Mouse (Mus musculus): ENCODE data around the gene Itpr2. TPM values are rescaled to one million over a fixed set of nuclear protein-coding genes. Genes with fewer than 3 reads are reported as not detected.

Itpr2 gene
- polyA plus RNA-seq, 1 experiment from 2014 or later: 4.1 TPM

GRCm38 (mm10) chr6:146341413-146341812, 160.6 kb downstream of the Itpr2 start:
- Histone ChIP-seq H3K9ac (no peak overlapping the region), H3K4me2 (no peak overlapping the region), H3K9me3 (replicated peaks) (no peaks in the 10 kb centered on the region), H3K27ac (no peak overlapping the region), H3K4me1 (no peaks in the 10 kb centered on the region), H3K36me3 (no peaks in the 10 kb centered on the region), H3K27me3 (replicated peaks) (no peaks in the 10 kb centered on the region), H3K4me3 (no peak overlapping the region)
- no peak for ATAC-seq
- 67% methylated on average over 3 of the region's 3 CpGs for WGBS (ENCODE audit: insufficient replicate concordance)

DNA sequence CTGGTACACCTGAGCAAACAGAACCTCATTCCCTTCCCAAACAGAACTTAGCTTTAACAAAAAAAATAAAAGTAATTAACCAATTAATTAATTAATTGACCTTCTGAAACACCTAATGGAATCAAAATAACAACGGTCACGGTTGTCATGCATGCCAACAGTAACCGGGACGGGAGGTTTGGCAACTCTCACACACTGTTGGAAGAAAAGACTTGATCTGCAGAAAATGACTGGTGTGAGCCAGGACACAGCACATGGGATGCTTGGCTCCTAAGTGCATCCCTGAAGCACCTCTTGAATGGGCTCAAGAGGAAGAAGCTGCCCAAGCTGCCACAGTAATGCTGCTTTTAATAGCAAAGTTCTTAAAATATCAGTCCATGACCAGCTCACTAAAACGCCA, 161.1 kb downstream of the Itpr2 start:
- no peak overlapping the region for H3K9ac ChIP-seq
- no peaks in the 10 kb centered on the region for H3K36me3 ChIP-seq
- H3K4me3 ChIP-seq: no peak overlapping the region
- H3K4me2 ChIP-seq: no peak overlapping the region
- no peaks in the 10 kb centered on the region for H3K4me1 ChIP-seq
- no peaks in the 10 kb centered on the region for H3K9me3 ChIP-seq (replicated peaks)
- ATAC-seq: no peak
- H3K27me3 ChIP-seq (replicated peaks): no peaks in the 10 kb centered on the region
- WGBS (ENCODE audit: insufficient replicate concordance): 86% methylated on average over 5 of the region's 5 CpGs
- no peak overlapping the region for H3K27ac ChIP-seq

DNA sequence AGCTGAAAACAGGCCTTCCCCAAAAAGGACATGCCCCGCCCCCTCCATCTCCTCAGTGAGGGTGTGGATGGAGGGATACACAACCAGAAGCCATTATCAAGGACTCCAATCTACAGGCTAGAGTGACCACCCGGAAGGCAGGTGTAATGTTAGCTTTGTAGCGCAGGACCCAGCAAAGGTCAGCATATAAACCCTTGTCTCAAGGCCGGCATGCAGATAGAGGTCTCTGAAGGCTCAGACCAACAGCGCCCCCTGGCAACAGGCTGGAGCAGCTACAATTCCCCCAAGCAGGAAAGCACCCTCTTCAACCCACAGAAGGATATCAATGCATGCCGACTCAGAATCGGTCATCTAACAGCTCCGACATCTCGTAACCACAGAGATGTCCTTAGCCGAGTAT, 162.2 kb downstream of the Itpr2 start:
- no peaks in the 10 kb centered on the region for H3K36me3 ChIP-seq
- H3K27ac ChIP-seq: no peak overlapping the region
- H3K9ac ChIP-seq: no peak overlapping the region
- H3K9me3 ChIP-seq (replicated peaks): no peaks in the 10 kb centered on the region
- H3K4me1 ChIP-seq: no peaks in the 10 kb centered on the region
- H3K27me3 ChIP-seq (replicated peaks): no peaks in the 10 kb centered on the region
- ATAC-seq: no peak
- no peak overlapping the region for H3K4me3 ChIP-seq
- H3K4me2 ChIP-seq: no peak overlapping the region
- WGBS (ENCODE audit: insufficient replicate concordance): 38% methylated on average over 10 of the region's 10 CpGs

DNA sequence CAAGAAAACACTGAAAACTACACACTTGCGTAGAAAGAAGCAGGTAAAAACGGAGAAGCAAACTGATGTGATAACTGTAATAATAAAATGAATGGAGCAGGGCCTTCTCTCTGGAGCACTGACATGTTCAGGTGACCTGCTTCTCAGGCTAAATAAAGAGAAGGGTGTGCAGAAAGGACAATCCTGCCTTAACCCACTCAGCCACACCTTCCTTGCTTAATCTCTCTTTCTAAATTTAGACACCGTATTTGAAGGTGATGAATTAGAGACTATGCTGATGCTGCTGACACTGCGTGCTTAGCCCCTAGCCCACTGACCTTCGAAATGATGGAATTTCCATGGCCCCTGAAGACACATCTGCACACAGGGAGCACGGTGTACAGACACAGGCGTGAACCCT, 164.8 kb downstream of the Itpr2 start:
- Histone ChIP-seq H3K9ac (no peak overlapping the region), H3K4me1 (no peaks in the 10 kb centered on the region), H3K36me3 (no peaks in the 10 kb centered on the region), H3K4me3 (no peak overlapping the region), H3K9me3 (replicated peaks) (no peaks in the 10 kb centered on the region), H3K27me3 (replicated peaks) (no peaks in the 10 kb centered on the region), H3K27ac (no peak overlapping the region), H3K4me2 (no peak overlapping the region)
- 73% methylated on average over 7 of the region's 7 CpGs for WGBS (ENCODE audit: insufficient replicate concordance)
- ATAC-seq: no peak

DNA sequence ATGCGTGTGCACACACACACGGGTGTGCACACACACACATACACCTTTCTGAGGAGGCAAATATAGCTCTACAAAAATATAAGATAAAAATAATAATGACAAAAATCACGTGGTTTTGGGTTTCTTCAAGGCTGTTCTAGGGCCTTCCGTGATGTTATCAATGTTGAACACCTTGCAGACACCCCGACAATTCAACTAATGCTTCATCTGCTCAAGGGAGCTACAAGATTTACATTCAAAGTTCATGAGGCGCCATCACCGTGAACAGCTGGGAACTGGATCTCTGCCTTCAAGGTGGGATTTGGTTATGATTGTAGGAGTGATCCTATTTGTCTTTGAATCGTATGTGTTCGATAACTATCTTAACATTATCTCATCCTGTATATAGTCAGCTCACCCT, 166.8 kb downstream of the Itpr2 start:
- H3K4me2 ChIP-seq: no peak overlapping the region
- H3K4me3 ChIP-seq: no peak overlapping the region
- no peak overlapping the region for H3K27ac ChIP-seq
- H3K27me3 ChIP-seq (replicated peaks): no peaks in the 10 kb centered on the region
- H3K9me3 ChIP-seq (replicated peaks): no peaks in the 10 kb centered on the region
- ATAC-seq: no peak
- H3K36me3 ChIP-seq: no peaks in the 10 kb centered on the region
- no peaks in the 10 kb centered on the region for H3K4me1 ChIP-seq
- 67% methylated on average over 9 of the region's 9 CpGs for WGBS (ENCODE audit: insufficient replicate concordance)
- no peak overlapping the region for H3K9ac ChIP-seq

GRCm38 (mm10) chr6:146333506-146333905, 168.5 kb downstream of the Itpr2 start:
- H3K9me3 ChIP-seq (replicated peaks): no peaks in the 10 kb centered on the region
- H3K9ac ChIP-seq: no peak overlapping the region
- H3K4me2 ChIP-seq: no peak overlapping the region
- no peaks in the 10 kb centered on the region for H3K4me1 ChIP-seq
- WGBS (ENCODE audit: insufficient replicate concordance): 61% methylated on average over 3 of the region's 3 CpGs
- no peak for ATAC-seq
- H3K27ac ChIP-seq: no peak overlapping the region
- H3K27me3 ChIP-seq (replicated peaks): no peaks in the 10 kb centered on the region
- H3K4me3 ChIP-seq: no peak overlapping the region
- H3K36me3 ChIP-seq: no peaks in the 10 kb centered on the region

DNA sequence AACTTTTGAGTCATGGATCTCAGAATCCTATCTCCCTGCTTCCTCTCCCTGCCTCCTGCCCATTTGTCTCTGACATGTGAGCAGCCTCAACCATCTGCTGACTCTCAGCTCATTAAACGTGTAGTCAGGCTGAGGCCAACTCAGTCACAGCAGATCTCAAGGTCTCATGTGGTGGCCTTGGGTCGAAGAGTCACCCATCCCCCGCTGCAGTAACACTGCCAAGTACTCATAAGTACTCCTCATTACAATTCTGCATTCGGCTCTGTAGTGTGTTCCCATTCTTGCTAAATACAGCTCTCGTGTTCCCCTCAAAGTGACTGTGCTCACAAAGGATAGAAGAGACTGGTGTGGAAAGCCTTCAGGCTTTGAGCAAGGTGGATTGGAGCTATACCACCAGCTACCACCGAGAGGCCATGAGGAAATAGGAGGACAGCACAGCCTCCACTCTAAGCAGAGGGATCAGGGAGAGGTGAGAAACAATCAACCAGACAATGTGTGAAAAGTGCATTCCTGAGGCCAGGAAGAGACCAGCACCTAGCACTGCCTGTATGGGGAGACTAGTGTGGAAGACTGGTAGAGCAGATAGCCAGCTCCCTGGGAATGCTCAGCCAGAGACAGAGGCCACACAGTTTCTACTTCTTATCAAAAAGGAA, 170.9 kb downstream of the Itpr2 start:
- Histone ChIP-seq H3K9ac (no peak overlapping the region), H3K27me3 (replicated peaks) (no peaks in the 10 kb centered on the region), H3K4me2 (no peak overlapping the region), H3K36me3 (no peaks in the 10 kb centered on the region), H3K27ac (no peak overlapping the region), H3K9me3 (replicated peaks) (no peaks in the 10 kb centered on the region), H3K4me3 (no peak overlapping the region), H3K4me1 (no peaks in the 10 kb centered on the region)
- no peak for ATAC-seq
- 50% methylated on average over 6 of the region's 6 CpGs for WGBS (ENCODE audit: insufficient replicate concordance)

GRCm38 (mm10) chr6:146329079-146329478, 172.9 kb downstream of the Itpr2 start:
- H3K9me3 ChIP-seq (replicated peaks): no peaks in the 10 kb centered on the region
- ATAC-seq: no peak
- no peak overlapping the region for H3K27ac ChIP-seq
- H3K36me3 ChIP-seq: no peaks in the 10 kb centered on the region
- no peak overlapping the region for H3K4me2 ChIP-seq
- H3K4me1 ChIP-seq: no peaks in the 10 kb centered on the region
- no peak overlapping the region for H3K4me3 ChIP-seq
- 52% methylated on average over 3 of the region's 3 CpGs for WGBS (ENCODE audit: insufficient replicate concordance)
- no peaks in the 10 kb centered on the region for H3K27me3 ChIP-seq (replicated peaks)
- H3K9ac ChIP-seq: no peak overlapping the region

GRCm38 (mm10) chr6:146326631-146327030, 175.4 kb downstream of the Itpr2 start:
- WGBS (ENCODE audit: insufficient replicate concordance): 72% methylated on average over 8 of the region's 8 CpGs
- Histone ChIP-seq H3K4me1 (no peaks in the 10 kb centered on the region), H3K9ac (no peak overlapping the region), H3K27ac (no peak overlapping the region), H3K9me3 (replicated peaks) (no peaks in the 10 kb centered on the region), H3K36me3 (no peaks in the 10 kb centered on the region), H3K4me3 (no peak overlapping the region), H3K27me3 (replicated peaks) (no peaks in the 10 kb centered on the region), H3K4me2 (no peak overlapping the region)
- ATAC-seq: no peak

- no peak overlapping the region for H3K4me2 ChIP-seq
- no peaks in the 10 kb centered on the region for H3K9me3 ChIP-seq (replicated peaks)
- H3K36me3 ChIP-seq: no peaks in the 10 kb centered on the region
- no peak for ATAC-seq
- H3K27ac ChIP-seq: no peak overlapping the region
- no peaks in the 10 kb centered on the region for H3K4me1 ChIP-seq
- no peak overlapping the region for H3K9ac ChIP-seq
- WGBS (ENCODE audit: insufficient replicate concordance): 71% methylated on average over 19 of the region's 19 CpGs
- H3K27me3 ChIP-seq (replicated peaks): no peaks in the 10 kb centered on the region
- H3K4me3 ChIP-seq: no peak overlapping the region
These were observed 177.3 kb downstream of the Itpr2 start for GRCm38 (mm10) chr6:146324541-146325204.

DNA sequence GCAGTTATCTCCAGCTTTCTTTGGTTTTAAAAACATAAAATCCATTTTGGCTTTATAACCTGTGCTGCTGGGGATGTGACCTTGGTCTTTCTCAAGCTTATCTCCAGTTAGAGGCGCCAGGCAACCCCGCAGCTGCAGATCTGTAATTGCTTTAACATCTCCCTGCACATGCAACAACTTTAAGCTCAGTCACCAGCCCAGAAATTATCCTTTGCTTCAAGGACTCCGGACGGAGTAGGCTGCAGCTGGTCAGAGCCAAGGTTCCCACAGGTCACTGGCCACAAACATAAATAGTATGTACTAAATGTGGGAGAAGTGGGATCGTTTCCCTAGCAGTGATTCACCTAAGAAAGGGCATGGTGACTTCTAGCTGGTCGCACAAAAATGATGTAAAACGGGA, 179.5 kb downstream of the Itpr2 start:
- Histone ChIP-seq H3K4me1 (no peaks in the 10 kb centered on the region), H3K9me3 (replicated peaks) (no peaks in the 10 kb centered on the region), H3K4me3 (no peak overlapping the region), H3K36me3 (no peaks in the 10 kb centered on the region), H3K9ac (no peak overlapping the region), H3K27ac (no peak overlapping the region), H3K27me3 (replicated peaks) (no peaks in the 10 kb centered on the region), H3K4me2 (no peak overlapping the region)
- WGBS (ENCODE audit: insufficient replicate concordance): 70% methylated on average over 7 of the region's 7 CpGs
- no peak for ATAC-seq

GRCm38 (mm10) chr6:146321951-146322350, 180.1 kb downstream of the Itpr2 start:
- no peak overlapping the region for H3K9ac ChIP-seq
- H3K4me1 ChIP-seq: no peaks in the 10 kb centered on the region
- no peaks in the 10 kb centered on the region for H3K27me3 ChIP-seq (replicated peaks)
- 59% methylated on average over 4 of the region's 4 CpGs for WGBS (ENCODE audit: insufficient replicate concordance)
- H3K4me3 ChIP-seq: no peak overlapping the region
- no peaks in the 10 kb centered on the region for H3K9me3 ChIP-seq (replicated peaks)
- no peaks in the 10 kb centered on the region for H3K36me3 ChIP-seq
- no peak overlapping the region for H3K27ac ChIP-seq
- no peak overlapping the region for H3K4me2 ChIP-seq
- no peak for ATAC-seq

DNA sequence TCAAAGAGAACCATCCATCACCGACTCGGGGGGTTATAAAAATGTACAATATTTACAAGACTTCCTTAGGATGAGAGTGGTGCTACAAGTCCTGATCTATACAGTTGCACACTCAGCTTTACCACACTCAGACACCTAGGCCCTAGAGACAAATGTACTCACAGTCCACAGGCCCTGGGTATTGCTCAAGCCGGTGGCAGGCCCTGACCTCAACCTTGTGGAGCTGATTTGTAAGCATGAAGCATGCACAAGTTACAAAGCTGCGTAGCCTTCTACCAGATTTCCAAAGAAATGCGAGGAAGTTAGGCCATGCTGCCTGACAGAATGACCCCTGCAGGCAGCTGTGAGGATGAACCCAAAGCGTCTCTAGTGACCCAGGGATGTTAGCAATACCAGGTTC, 185.6 kb downstream of the Itpr2 start:
- WGBS (ENCODE audit: insufficient replicate concordance): 70% methylated on average over 6 of the region's 6 CpGs
- ATAC-seq: no peak
- H3K27me3 ChIP-seq (replicated peaks): no peaks in the 10 kb centered on the region

More for the DNA sequence above, 185.6 kb downstream of the Itpr2 start:
- Histone ChIP-seq H3K36me3 (no peaks in the 10 kb centered on the region), H3K27ac (no peak overlapping the region), H3K9ac (no peak overlapping the region), H3K9me3 (replicated peaks) (no peaks in the 10 kb centered on the region), H3K4me3 (no peak overlapping the region), H3K4me1 (no peaks in the 10 kb centered on the region), H3K4me2 (no peak overlapping the region)

Data from liver, embryonic 12.5 days (tissue).